Comparison of ENCODE assay signal across 8 mouse cellular contexts in the genomic region with DNA sequence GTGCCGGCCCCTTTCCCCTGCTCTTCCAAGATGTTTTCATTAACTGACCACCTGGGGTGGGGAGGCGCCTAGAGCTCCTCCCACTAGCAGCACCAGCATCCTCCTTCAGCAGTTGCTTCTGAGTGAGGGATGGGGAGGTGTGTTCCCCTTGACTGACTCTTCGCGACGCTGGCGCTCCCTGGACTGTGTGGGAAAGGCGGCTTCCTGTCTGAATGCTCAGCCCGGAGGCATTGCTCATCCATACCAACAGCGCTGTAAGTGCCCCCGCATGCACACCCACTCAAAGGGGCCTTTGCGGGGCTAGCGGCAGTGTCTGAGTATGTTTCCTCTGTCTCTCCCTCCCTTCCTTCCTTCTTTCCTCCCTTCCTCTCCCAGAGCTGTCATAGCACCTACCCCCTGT. TPM values are rescaled to one million over a fixed set of nuclear protein-coding genes. Genes with fewer than 3 reads are reported as not detected.
DNase-seq lines count a peak whose midpoint lies in the region; ATAC-seq lines count a peak whose summit lies in the region.
"Had no signal": no experiment of that assay in that cellular context is flagged by ENCODE, and none has a peak within 500 bp of the region (broad histone marks: within the 10 kb centered on the region; RNA-seq: fewer than 3 reads in every experiment).

No protein-coding gene starts in this region.

- H3K4me2 ChIP-seq in hindbrain, embryonic 15.5 days, result peak overlapping the region; percentile 26

- DNase-seq in kidney, postnatal 4 days, result peak; percentile 17 to 39
- DNase-seq in kidney, adult 11 months, result no peak
- peak; percentile 22 for DNase-seq in embryonic facial prominence, embryonic 10.5 days (ENCODE audit: low spot score)
- DNase-seq in retina, postnatal 1 day, result peak; percentile 37
- no peak for DNase-seq in lung, adult 18-20 months
- DNase-seq in thymus, postnatal 14 days, result no peak
- DNase-seq: heart, postnatal 4 days had no signal

- WGBS in embryonic facial prominence, embryonic 10.5 days, result 15% methylated on average over 12 of the region's 12 CpGs
- 21% methylated on average over 12 of the region's 12 CpGs for WGBS in hindbrain, embryonic 15.5 days

- H3K27ac ChIP-seq in embryonic facial prominence, embryonic 10.5 days (replicated peaks), result no peak overlapping the region
- no peak overlapping the region for H3K27ac ChIP-seq in hindbrain, embryonic 15.5 days (replicated peaks)

- no peak for ATAC-seq in hindbrain, embryonic 15.5 days (ENCODE audit: low FRiP score, low read depth)

- H3K4me3 ChIP-seq in embryonic facial prominence, embryonic 10.5 days, result no peak overlapping the region
- no peak overlapping the region for H3K4me3 ChIP-seq in hindbrain, embryonic 15.5 days

- H3K9me3 ChIP-seq in embryonic facial prominence, embryonic 10.5 days, result no peaks in the 10 kb centered on the region
- no peaks in the 10 kb centered on the region for H3K9me3 ChIP-seq in hindbrain, embryonic 15.5 days

- H3K9ac ChIP-seq in hindbrain, embryonic 15.5 days, result no peak overlapping the region

- peaks cover 17% of the 10 kb centered on the region for H3K4me1 ChIP-seq in embryonic facial prominence, embryonic 10.5 days
- H3K4me1 ChIP-seq in hindbrain, embryonic 15.5 days (replicated peaks), result peaks cover 7% of the 10 kb centered on the region

- no peaks in the 10 kb centered on the region for H3K36me3 ChIP-seq in embryonic facial prominence, embryonic 10.5 days (replicated peaks)
- no peaks in the 10 kb centered on the region for H3K36me3 ChIP-seq in hindbrain, embryonic 15.5 days

- peaks cover 31% of the 10 kb centered on the region for H3K27me3 ChIP-seq in embryonic facial prominence, embryonic 10.5 days (replicated peaks; ENCODE audit: low read depth, poor library complexity, severe bottlenecking)
- H3K27me3 ChIP-seq in hindbrain, embryonic 15.5 days, result no peaks in the 10 kb centered on the region

RNA-seq across cellular contexts. Expression of gene Kcnk12, which starts 29.1 kb away (rescaled TPM):
- 0.10 TPM in 1 of 2 replicates, not detected in the other for polyA plus RNA-seq in embryonic facial prominence, embryonic 10.5 days (2016; fragmentation: Nextera tagmentation; extraction: Ambion mirVana)
- polyA plus RNA-seq in hindbrain, embryonic 15.5 days (2015; fragmentation: Nextera tagmentation; extraction: Ambion mirVana), result 0.77 and 1.2 TPM in 2 replicates

Comparison
In these comparisons a context has a peak if more than half of its experiments do, and no peak if none do; other contexts are left out.
1. DNase-seq: peak in kidney, postnatal 4 days (2 of 2), embryonic facial prominence, embryonic 10.5 days (single experiment) and retina, postnatal 1 day (single experiment); none in kidney, adult 11 months (single experiment), lung, adult 18-20 months (0 of 2) and thymus, postnatal 14 days (single experiment).